Mouse (Mus musculus): ENCODE data around the gene Plekha7.

- TF ChIP-seq CTCF (IDR thresholded peaks at IDR 0.05; ENCODE audit: extremely low read depth, insufficient read depth, insufficient read length, insufficient replicate concordance) (no peak), POLR2A (IDR thresholded peaks at IDR 0.05; ENCODE audit: low read depth, low read length) (no peak)
These were observed 55.7 kb downstream of the Plekha7 start for GRCm38 (mm10) chr7:116252470-116252869.
